Mouse (Mus musculus) retina, embryonic 14.5 days (tissue): ENCODE results near the gene Isx.

Experiments
- DNase-seq: peaks from one replicate; pipeline ENCODE4 v3.0.0-alpha.2; 2015; ENCODE audit warnings: low spot score

The Isx gene

DNA sequence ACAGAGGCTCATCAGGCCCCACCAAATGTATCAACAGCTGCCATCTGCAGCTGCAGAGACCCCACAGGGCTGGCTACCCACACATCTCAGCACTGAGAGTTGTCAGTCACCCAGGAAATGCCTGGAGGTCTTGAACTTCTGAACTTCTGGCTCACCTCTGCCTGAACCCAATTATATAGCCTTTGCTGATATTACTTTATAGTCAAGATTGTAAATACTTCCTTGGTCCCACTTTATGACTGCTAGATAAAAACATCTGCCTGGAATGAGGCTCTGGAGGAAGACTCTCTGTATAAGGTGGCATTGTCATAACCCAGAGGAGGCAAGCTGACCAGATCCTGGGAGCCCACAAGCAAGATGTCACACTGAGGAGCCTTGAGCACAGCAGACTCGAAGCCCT is 28.8 kb downstream of the Isx start:
- no peak for DNase-seq

DNA sequence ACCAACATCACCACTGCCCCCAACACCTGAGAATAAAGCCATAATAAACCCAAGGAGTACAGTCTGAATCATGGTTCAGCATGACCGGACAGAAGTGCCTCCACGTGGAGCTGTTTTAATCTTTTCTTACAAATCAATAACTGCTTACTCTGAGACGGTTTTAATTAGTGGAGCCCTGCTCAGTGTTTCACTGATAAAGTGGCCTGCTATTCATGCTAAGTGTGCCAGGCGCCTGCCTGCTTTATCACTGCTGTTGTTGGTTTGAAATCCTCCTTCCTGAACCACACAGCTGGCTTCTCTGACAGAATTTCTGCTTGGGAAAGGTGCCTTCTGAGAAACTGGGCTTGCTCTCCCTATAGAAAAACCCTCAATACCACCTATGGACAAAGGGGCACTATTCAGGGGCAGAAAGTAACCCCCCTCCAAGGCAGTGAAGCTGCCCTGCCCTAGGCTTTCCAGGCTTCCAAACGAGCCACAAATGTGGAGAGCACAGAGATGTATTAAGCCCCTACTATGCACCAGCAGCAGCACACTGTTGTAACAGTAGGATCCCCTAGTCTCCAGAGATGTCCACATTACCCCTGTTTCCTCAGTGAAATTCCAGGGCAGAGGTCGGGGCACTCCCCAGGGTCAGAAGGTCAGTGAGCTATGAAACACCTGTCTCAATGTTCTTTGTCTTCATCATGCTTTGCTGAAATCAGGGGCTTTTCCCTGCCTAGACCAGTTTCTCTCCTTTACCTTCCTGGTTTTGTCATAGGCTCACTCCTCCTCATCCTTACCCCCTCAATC is 30.3 kb downstream of the Isx start:
- DNase-seq = no peak

DNA sequence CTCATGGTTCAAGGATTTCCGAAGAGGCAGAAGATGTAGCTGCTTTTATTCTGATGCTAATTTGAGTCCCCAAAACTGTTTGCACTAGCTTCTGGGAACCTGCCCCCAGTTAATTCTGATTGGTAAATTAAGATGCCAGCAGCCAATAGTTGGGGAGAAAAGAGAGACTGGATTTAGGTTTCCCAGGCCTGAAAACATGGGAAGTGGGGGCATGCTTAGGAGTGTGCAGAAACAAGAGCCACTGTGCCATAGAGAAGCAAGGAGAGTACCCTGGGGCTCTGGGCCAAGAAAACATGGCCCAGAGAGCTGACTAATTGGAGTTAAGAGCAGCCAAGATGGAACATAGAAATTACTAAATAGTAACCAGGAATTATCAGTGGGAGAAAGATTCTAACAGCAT is 33.4 kb downstream of the Isx start:
- DNase-seq = no peak

DNA sequence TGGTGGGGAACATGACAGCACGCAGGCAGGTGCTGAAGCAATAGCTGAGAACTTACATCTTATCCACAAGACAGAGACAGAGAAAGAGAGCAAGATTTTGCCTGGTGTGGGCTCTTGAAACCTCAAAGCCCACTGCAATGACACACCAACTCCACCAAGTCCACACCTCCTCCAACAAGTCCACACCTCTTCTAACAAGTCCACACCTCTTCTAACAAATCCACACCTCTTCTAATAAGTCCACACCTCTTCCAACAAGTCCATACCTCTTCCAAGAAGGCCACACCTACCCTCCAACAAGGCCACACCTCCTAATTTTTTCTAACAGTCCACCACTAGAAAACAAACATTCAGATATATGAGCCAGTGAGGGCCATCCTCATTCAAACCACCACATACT is 37.7 kb downstream of the Isx start:
- no peak for DNase-seq

DNA sequence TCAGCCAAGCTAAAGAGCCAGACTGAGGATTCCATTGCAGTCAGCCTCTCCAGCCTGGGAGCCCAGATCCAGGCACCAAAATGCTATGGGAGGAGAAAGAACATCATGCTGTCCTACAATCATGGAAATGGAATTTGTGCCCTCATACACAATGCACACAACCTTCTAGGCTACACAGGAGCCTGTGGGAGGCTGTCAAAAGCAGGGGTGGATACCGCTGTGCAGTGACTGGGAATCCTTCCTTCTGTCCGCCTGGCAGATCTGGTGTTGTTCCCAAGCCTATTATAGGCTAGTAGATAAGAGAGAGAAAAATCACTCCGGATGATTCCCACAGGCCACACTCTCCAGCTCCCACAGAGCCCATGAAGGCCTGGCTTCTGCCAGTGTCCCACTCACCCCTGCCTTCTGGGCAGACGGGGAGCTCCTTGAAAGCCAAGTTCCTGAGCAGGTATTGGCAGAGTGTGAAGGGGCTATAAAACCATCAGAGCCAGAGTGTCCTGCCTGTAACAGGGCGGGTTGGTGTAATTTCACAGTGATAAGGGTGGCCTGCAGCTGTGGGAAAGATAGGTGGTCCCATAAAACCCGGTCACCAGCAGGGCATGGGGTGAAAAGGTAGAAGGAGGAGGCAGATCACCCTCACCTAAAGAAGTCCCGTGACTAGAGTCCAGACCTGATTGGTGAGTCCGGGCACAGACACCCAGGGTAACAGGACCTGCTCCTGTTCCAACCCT is 47.9 kb downstream of the Isx start:
- DNase-seq = no peak

DNA sequence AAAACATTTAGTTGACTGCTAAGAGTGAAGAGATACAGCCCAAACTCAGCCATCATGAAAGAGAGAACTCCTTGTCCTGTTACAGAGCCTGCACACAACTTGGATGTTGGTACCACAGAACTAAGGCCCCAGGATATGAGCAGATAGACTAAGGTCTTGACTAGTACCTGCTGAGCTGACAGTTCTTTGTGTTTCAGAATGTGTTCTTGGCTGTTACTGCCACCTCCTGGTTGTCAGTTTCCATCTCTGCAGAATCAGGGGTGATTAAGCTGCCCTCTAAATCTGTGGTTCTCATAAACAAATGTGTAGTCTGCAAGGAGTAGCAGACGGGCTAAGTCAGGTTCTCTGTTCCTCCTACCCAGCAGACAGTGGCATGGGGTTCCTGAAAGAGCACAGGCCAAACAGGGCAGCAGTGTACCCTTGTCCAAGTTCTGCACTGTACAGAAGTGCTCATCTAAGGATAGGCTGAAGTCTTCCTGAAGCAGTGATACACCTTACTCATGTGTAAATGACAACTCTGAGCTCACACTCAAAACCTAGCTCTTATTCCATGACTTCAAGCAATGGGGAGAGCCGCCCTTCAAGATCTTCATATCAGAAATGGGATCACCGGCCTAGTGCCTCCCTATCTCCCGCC is 49.0 kb downstream of the Isx start:
- peak; percentile 32 for DNase-seq

DNA sequence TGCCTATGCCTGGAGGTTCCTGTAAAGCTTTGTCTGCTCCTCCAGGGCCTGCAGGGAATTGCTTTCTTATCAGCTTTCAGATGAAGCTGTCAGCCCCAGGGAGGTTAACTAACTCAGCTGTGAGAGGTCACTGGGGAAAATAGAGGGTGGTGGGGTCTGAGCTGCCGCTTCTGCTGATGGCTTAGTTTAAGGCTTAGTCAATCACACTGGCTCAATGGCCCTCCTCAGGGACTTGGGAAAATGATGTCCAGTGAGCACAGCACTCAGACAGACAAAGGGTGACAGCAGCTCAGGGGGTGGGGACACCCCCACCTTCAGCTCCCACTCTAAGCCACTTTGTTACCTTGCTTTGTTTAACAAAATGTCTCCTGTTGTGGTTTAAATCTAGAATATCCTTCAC is 55.0 kb downstream of the Isx start:
- peak; percentile 35 for DNase-seq

DNA sequence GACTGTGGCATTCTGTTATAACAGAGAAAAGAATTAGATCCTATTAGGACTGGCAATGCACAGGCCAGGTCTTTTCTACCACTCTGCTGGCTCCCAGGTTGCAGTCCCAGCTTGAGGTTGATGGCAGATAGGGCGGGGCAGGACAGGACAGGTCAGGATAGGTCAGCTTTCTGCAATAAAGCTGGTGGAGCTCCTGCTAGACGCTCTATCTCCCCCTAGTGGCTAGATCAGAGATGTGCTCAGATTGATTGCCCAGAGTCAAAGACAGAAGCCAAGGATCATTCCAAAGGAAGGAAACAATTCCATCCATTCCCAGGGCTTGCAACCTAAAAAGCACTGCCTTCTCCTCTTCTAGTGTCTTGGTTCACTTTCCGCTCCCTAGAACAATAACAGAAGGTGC is 57.8 kb downstream of the Isx start:
- peak; percentile 87 for DNase-seq

DNA sequence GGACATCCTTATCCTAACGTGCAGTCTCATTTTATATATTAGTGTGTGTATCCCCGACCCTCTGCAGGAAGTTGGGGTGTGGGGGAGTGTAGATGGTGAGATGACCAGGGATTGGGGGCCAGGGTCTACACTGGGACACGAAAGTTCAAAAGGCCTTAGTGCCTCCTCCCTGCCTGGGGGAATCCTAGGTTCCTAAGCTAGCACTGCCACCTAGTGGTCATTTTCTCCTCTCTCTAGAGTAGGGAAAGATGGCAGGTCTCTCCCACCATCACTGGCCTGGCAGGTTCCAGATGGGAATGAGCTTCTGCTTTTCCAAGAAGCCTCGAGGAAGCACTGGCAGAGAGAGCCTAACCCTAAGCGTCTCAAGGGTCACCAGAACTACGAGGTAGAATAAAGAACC is 62.3 kb downstream of the Isx start:
- DNase-seq = peak; percentile 91

DNA sequence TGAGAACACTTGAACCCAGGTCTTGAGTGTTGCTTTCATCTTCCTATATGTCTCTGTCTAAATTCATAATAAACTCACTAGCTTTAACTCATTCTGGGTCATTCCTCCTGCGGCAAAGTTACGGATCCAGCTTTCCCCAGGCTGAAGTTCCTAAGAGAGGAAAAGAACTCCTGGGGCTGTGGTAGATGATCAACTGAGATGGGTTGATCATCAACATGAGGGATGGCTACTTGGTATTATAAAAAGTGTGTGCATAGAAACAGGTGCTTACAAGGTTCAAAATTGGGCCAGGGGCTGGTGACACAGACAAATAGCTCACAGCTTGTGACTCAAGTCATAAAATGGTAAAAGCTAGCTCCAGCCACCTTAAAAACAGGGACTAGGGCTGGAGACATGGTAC is 63.7 kb downstream of the Isx start:
- no peak for DNase-seq

DNA sequence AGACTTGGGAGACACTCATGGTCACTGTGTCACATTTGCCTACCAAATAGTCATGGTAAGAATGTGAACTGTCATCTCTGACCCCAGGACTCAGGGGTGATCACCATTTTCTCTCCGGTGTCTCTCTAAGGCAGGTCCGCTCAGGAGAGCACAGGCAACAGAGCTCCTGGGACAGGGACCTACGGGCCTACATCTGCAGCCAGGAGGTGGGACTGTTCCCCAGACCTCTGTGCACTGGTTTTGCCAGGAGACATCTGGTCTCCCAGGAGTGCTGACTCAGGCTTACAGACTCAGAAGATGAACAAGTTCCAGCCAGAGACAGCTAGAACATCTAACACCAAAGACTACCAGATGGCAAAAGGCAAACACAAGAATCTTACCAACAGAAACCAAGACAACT is 69.1 kb downstream of the Isx start:
- DNase-seq = no peak
